Mouse (Mus musculus) E14TG2a.4 (cell line): ENCODE measurements around the gene Arrdc5.

Source experiments
- H3K27me3 ChIP-seq: 2 replicates; pipeline ENCODE4 v1.6.1; 2014; ENCODE audit warnings: low read length, control low read depth; ENCODE audit not compliant: insufficient read depth
- H3K36me3 ChIP-seq: 2 replicates; pipeline ENCODE4 v1.6.1; 2014; ENCODE audit warnings: low read length, control low read depth; ENCODE audit not compliant: insufficient read depth
- H3K4me1 ChIP-seq: replicated peaks from 2 replicates; pipeline ENCODE4 v1.6.1; 2014; ENCODE audit warnings: low read depth, low read length, control low read depth
- H3K4me3 ChIP-seq: replicated peaks from 2 replicates; pipeline ENCODE4 v1.5.1; 2014; ENCODE audit warnings: mild to moderate bottlenecking, low read length
- H3K9me3 ChIP-seq: 2 replicates; pipeline ENCODE4 v1.6.1; 2014; ENCODE audit warnings: low read length, control low read depth
- CTCF ChIP-seq: conservative IDR thresholded peaks from 2 replicates; pipeline ENCODE4 v1.5.1; 2014; ENCODE audit warnings: low read length
- NANOG ChIP-seq: IDR thresholded peaks from 2 replicates; pipeline ENCODE4 v1.6.1; 2014; ENCODE audit warnings: borderline replicate concordance, low read length, mixed read lengths
- POU5F1 ChIP-seq: IDR thresholded peaks from 2 replicates; pipeline ENCODE4 v1.6.1; 2014; ENCODE audit warnings: low read length, borderline replicate concordance

The Arrdc5 gene

DNA sequence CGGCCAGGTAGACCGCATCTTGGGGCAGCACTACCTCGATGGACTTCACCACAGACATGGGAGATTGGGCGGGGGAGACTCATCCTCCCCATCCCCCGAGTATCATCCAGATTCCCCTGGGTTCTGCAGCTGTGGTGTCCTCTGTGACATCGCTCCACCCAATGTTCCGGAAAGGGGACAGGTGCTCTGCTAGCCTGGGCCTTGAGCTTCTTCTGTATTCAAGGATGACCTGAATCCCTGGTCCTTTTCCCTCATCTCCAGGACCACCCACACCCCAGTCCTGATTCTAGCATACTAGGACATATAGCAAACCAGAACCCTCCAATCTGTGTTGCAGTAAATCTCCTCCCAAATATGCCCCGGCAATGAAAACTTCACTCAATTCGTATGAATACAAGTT, at the start of gene Arrdc5:
Arrdc5 (minus strand) TSS at position 101 of the 400 bp plus-strand sequence.
- Histone ChIP-seq H3K9me3 (no peaks in the 10 kb centered on the region), H3K4me1 (peaks cover 63% of the 10 kb centered on the region), H3K36me3 (peaks cover 6% of the 10 kb centered on the region), H3K4me3 (no peak within 1 kb of the TSS), H3K27me3 (0 out of 2 replicates have a peak, but pooled peaks cover 7% of the 10 kb centered on the region)
- TF ChIP-seq POU5F1 (no peak), CTCF (no peak), NANOG (no peak)

DNA sequence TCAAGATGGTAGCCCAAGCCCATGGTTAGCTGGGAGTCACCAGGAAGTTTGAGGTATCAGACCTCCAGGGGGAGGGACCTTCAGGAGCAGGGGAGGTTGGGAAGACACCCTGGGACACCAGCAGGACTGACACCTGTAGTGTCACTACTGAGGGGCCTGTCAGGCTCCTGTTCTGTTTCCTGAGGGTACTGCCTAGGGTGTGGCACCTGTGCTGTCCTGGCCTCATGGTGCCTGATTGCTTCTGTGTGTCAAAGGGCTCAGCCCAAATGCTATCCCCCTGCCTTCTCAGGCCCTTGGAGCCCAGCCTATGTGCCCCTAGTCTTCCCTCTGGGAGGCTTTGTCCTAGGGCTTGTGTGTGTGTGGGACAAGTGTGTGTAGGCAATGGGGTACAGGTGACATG, 48.5 kb upstream of the Arrdc5 start:
- no peak for TF ChIP-seq CTCF
- TF ChIP-seq POU5F1, result no peak
- TF ChIP-seq NANOG, result no peak
- Histone ChIP-seq H3K36me3 (peaks cover 92% of the 10 kb centered on the region), H3K27me3 (no peaks in the 10 kb centered on the region), H3K4me3 (no peak overlapping the region; the same call in 1 of the 2 replicates), H3K4me1 (peaks cover 69% of the 10 kb centered on the region), H3K9me3 (no peaks in the 10 kb centered on the region)

DNA sequence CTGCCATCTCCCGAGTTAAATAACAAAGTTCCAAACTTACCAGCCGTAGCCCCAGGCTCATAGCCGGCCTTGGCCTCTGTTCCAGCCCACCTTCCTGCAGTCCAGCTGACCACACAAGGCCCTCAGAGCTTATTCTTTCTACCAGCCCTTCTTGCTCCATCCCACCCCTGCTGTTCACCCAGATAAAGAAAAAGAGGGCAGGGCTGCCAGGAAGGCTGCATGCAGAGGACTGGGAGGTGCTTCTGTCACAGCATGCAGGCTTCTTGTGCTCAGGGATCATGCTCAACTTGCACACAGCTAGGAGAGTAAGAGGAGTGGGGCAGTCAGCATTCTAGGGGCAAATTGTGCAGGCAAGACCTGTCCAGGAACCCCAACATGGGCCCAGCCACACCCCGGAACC, 48.0 kb upstream of the Arrdc5 start:
- no peaks in the 10 kb centered on the region for H3K27me3 ChIP-seq
- H3K36me3 ChIP-seq, result peaks cover 88% of the 10 kb centered on the region
- peaks cover 74% of the 10 kb centered on the region for H3K4me1 ChIP-seq
- TF ChIP-seq CTCF (no peak), POU5F1 (no peak), NANOG (no peak)
- H3K4me3 ChIP-seq, result no peak overlapping the region; the same call in 1 of the 2 replicates
- H3K9me3 ChIP-seq, result no peaks in the 10 kb centered on the region

DNA sequence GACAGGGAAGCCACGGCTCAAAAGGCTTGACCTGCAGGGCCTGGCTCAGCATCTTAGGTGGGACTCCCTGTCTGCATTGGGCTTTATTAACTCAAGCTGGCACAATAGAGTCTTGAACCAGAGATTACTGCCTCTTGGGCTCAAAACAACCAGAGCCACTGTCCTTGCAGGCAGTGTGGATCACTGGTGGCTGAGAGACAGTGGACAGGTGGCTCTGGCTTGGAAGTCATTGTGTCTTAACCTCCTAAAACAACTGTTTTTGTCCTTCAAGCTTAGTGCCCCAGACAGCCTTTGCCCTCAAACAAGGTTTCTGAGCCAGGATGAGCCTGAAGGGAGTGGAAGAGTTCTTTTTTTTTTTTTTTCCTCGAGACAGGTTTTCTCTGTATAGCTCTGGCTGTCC, 45.3 kb upstream of the Arrdc5 start:
- Histone ChIP-seq H3K36me3 (peaks cover 73% of the 10 kb centered on the region), H3K9me3 (no peaks in the 10 kb centered on the region), H3K4me3 (no peak overlapping the region), H3K27me3 (no peaks in the 10 kb centered on the region), H3K4me1 (peaks cover 73% of the 10 kb centered on the region)
- TF ChIP-seq NANOG (no peak), CTCF (no peak), POU5F1 (no peak)

- TF ChIP-seq CTCF (no peak), NANOG (no peak), POU5F1 (no peak)
- H3K36me3 ChIP-seq, result peaks cover 65% of the 10 kb centered on the region
- peaks cover 67% of the 10 kb centered on the region for H3K4me1 ChIP-seq
- no peaks in the 10 kb centered on the region for H3K9me3 ChIP-seq
- no peak overlapping the region for H3K4me3 ChIP-seq
- H3K27me3 ChIP-seq, result no peaks in the 10 kb centered on the region
Measured at GRCm38 (mm10) chr17:56343466-56343865, 43.4 kb upstream of the Arrdc5 start.

- H3K9me3 ChIP-seq, result no peaks in the 10 kb centered on the region
- H3K27me3 ChIP-seq, result no peaks in the 10 kb centered on the region
- H3K36me3 ChIP-seq, result peaks cover 52% of the 10 kb centered on the region
- H3K4me3 ChIP-seq, result no peak overlapping the region
- H3K4me1 ChIP-seq, result peaks cover 52% of the 10 kb centered on the region
- TF ChIP-seq POU5F1 (no peak), NANOG (no peak), CTCF (no peak)
Measured at GRCm38 (mm10) chr17:56340717-56341116, 40.6 kb upstream of the Arrdc5 start.

GRCm38 (mm10) chr17:56338909-56339308, 38.8 kb upstream of the Arrdc5 start:
- no peaks in the 10 kb centered on the region for H3K9me3 ChIP-seq
- H3K36me3 ChIP-seq, result peaks cover 52% of the 10 kb centered on the region
- no peaks in the 10 kb centered on the region for H3K27me3 ChIP-seq
- TF ChIP-seq NANOG (no peak), CTCF (peak; percentile 71)
- H3K4me1 ChIP-seq, result peaks cover 45% of the 10 kb centered on the region
- H3K4me3 ChIP-seq, result no peak overlapping the region

DNA sequence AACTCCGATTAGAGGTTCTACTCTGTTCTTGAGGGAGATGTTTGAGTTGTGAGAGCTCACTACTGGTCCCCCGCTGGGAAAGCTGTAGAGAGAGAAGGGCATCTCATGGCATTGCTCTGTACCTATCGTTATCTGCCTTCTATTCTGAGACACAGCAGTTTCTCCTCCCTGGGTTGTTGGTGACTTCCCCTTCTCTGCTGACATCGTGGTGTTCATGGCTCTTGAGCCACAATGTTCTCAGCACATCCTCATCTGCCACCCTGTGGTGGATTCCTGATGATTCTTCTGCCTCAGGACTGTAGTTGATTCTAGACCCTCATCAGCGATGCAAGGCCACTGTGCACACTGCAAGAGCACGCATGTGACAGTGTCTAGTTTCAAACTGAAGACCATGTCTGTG, 37.7 kb upstream of the Arrdc5 start:
- H3K27me3 ChIP-seq, result no peaks in the 10 kb centered on the region
- no peaks in the 10 kb centered on the region for H3K9me3 ChIP-seq
- H3K4me1 ChIP-seq, result peaks cover 45% of the 10 kb centered on the region
- no peak overlapping the region for H3K4me3 ChIP-seq
- peaks cover 53% of the 10 kb centered on the region for H3K36me3 ChIP-seq
- TF ChIP-seq NANOG (no peak), CTCF (no peak), POU5F1 (no peak)

GRCm38 (mm10) chr17:56337190-56337589, 37.1 kb upstream of the Arrdc5 start:
- H3K36me3 ChIP-seq, result peaks cover 53% of the 10 kb centered on the region
- no peaks in the 10 kb centered on the region for H3K9me3 ChIP-seq
- H3K27me3 ChIP-seq, result no peaks in the 10 kb centered on the region
- TF ChIP-seq POU5F1 (no peak), NANOG (no peak), CTCF (peak; percentile 75)
- H3K4me3 ChIP-seq, result no peak overlapping the region
- H3K4me1 ChIP-seq, result peaks cover 51% of the 10 kb centered on the region
